Mouse (Mus musculus): Measurements from ENCODE around the gene Parp1.

Gene Parp1

GRCm38 (mm10) chr1:180568761-180569452, at the start of gene Parp1:
TSS of gene Parp1 (plus strand) at chr1:180568924.
- peak; percentile 94 to 96 for DNase-seq (ENCODE audit: low spot score in 2 of 2)

GRCm38 (mm10) chr1:180519520-180519919, 49.2 kb upstream of the Parp1 start:
- DNase-seq (ENCODE audit: low spot score in 2 of 2), result no peak

DNA sequence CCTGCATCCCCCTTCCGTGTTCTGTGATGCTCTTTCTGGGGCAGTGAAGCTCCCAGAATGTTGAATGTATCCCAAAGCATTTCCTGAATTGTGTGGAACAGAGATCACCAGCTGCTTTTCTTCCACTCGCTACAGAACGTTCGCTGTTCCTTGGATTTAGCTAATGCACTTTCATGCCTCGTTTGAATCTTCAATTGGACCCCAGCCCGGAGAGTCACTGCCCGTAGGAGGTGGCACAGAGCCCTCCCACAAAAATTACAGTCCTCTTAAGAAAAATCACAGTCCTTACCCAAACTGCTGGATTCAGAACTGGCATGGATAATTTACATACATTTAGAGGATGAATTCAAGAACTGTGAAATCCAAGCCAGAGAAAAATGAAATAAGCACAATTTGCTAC, 48.5 kb upstream of the Parp1 start:
- peak; percentile 77 to 83 for DNase-seq (ENCODE audit: low spot score in 2 of 2)

GRCm38 (mm10) chr1:180523320-180523719, 45.4 kb upstream of the Parp1 start:
- DNase-seq (ENCODE audit: low spot score in 2 of 2), result no peak

- no peak for DNase-seq (ENCODE audit: low spot score in 2 of 2)
Observed at GRCm38 (mm10) chr1:180525301-180525700, 43.4 kb upstream of the Parp1 start.

GRCm38 (mm10) chr1:180529847-180530246, 38.9 kb upstream of the Parp1 start:
- no peak for DNase-seq (ENCODE audit: low spot score in 2 of 2)

DNA sequence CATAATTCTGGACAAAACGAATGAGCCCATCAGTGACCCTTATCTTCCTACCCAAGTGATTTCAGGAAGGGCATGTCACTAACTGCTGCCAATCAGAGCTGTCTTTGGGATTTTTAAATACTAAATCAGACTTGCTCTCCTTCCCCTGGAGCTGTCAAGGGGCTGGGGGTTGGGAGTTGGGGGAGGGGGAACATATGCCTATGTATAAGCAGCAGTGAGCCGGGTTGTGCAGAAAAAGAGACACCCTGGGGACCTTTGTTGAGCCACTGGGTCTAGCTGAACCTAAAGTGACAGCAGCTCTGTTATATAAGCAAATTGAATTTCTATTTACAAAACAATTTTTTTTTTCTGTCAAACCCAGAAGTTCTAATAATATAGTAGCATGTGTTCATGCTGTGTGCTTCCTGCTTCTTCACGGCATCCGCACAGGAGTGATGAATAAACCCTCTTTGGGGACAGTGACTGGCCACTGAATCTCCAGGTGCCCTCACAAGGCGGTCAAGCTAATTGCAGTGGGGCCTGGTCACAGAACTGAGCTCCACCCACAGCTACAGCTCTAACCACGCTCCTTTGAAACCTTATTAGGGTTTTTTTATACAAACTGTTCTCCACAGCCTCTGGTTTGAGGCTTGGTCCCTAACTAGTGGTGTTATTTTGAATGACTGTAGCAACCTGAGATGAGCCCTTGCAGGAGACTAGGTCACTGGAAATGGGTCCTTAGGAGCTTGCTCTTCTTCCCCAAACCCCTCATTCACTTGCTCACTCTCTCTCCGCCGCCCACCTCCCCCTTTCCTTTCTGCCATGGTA, 38.1 kb upstream of the Parp1 start:
- DNase-seq (ENCODE audit: low spot score in 2 of 2), result no peak

- no peak for DNase-seq (ENCODE audit: low spot score in 2 of 2)
Observed at GRCm38 (mm10) chr1:180532671-180533070, 36.1 kb upstream of the Parp1 start.

GRCm38 (mm10) chr1:180536719-180537118, 32.0 kb upstream of the Parp1 start:
- no peak for DNase-seq (ENCODE audit: low spot score in 2 of 2)

GRCm38 (mm10) chr1:180541251-180541650, 27.5 kb upstream of the Parp1 start:
- no peak for DNase-seq (ENCODE audit: low spot score in 2 of 2)

GRCm38 (mm10) chr1:180541883-180542711, 26.6 kb upstream of the Parp1 start:
- DNase-seq (ENCODE audit: low spot score in 2 of 2), result no peak

DNA sequence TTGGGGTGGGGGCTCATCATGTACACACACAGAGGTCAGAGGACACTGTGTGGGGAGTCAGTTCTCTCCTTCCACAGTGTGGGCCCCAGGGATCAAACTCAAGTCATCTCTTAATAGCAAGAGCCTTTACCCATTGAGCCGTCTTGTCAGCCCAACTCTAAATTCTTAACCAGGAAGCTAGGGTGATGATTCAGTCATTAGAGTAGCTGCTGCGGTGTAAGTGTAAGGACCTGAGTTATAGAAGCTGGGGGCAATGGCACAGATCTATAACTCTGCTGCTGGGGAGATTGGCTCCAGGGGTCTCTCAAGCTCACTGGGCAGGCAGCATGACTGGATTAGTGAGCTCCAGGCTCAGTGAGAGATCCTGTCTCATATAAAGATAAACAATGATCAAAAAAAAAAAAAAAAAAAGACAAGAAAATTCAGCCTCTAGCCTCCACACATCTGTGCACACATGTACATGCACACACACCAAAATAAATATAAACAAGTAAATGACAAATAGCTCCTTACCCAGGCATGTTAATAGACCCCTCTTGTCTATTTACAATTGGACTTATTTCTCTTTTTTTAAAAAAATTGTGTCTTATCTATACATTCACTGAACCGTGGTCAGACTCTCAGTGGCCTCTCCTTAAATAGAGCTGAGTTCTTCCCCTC, 25.9 kb upstream of the Parp1 start:
- DNase-seq (ENCODE audit: low spot score in 2 of 2), result no peak

DNA sequence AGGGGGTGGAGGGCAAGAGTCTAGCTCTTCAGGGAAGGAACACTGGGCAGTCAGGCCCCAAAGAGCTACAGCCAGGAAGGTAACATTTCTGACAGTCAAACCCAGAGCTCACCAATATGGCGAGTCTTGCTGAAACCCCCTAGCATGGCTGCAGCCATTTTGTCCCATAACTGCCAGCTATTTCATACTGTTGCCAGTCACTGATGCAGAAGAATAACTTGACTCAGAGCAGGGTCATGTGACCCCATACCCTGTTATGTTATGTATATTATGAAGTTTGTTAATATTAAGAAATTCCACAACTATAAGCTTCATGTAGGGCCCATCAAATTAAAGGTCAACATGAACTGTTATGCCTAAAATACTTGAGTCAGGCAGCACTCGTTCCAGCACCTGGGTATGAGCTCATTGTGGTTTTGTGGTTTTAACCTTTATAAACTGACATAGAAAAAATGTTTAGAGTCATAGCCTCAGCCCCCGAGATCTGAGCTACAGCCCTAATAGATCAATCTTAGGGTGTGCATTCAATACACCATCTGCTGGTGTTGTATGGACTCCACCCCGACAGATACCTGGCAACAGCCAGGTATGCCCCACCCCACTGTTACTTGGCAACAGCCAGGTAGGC, 22.7 kb upstream of the Parp1 start:
- DNase-seq (ENCODE audit: low spot score in 2 of 2), result no peak

GRCm38 (mm10) chr1:180546798-180547750, 21.6 kb upstream of the Parp1 start:
- no peak for DNase-seq (ENCODE audit: low spot score in 2 of 2)

- DNase-seq (ENCODE audit: low spot score in 2 of 2), result no peak
Observed at GRCm38 (mm10) chr1:180547751-180548669, 20.7 kb upstream of the Parp1 start.

DNA sequence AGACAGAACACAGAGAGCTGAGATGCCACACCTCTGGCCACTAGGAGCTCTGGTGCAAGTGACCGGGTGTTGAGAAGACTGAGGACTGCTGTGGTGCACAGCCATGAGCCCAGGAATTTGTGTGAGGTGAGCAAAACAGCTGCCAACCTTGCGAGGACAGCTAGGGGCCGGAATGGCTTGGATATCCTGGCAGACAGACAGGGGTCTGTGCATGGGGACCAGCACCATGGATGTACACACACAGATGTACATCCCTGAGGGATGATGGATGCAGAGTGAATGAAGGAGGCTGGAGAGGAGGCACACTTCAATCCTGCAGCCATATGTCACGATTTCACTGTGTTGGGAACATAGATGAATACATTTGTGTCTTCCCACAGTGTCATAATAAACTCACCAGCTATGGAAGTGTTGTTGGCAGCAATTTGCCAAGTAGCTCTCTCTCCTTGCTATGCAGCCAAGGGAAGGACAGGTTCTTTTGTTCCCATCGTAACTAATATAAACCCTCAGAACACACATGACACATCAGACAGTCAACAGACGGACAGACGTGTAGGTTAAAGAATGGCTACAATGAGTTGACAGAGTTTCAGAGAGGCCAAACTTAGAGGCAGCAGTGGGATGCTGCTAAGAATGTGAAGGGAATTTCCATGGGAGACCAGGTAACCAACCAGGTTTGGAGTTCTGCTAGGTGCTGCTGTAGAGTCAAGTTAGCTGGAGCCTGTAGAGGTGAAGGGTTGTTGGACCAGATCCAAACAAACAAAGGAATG, 19.0 kb upstream of the Parp1 start:
- peak in 1 of 2 experiments; percentile 36 for DNase-seq (ENCODE audit: low spot score in 2 of 2)

- no peak for DNase-seq (ENCODE audit: low spot score in 2 of 2)
Observed at GRCm38 (mm10) chr1:180550770-180551169, 18.0 kb upstream of the Parp1 start.

GRCm38 (mm10) chr1:180556899-180557298, 11.8 kb upstream of the Parp1 start:
- no peak for DNase-seq (ENCODE audit: low spot score in 2 of 2)
